Mouse (Mus musculus) heart, postnatal 4 days (tissue): ENCODE results near the gene Olfr1337. TPM values are rescaled to one million over a fixed set of nuclear protein-coding genes. Genes with fewer than 3 reads are reported as not detected.

Source experiments
- DNase-seq: peaks from one replicate; pipeline ENCODE4 v3.0.0; 2021
- total RNA-seq, 2 experiments: library from RNA; stranded (reverse); gene quantifications; 2 replicates each; pipeline ENCODE4 v1.2.3; 2021

Olfr1337 gene
- not detected for total RNA-seq

- no peak for DNase-seq
Measured at GRCm38 (mm10) chr4:118782486-118782885, at the start of gene Olfr1337. TSS of gene Olfr1337 (minus strand) at chr4:118782586.

- no peak for DNase-seq
Measured at GRCm38 (mm10) chr4:118818921-118819320, 36.5 kb upstream of the Olfr1337 start.

DNA sequence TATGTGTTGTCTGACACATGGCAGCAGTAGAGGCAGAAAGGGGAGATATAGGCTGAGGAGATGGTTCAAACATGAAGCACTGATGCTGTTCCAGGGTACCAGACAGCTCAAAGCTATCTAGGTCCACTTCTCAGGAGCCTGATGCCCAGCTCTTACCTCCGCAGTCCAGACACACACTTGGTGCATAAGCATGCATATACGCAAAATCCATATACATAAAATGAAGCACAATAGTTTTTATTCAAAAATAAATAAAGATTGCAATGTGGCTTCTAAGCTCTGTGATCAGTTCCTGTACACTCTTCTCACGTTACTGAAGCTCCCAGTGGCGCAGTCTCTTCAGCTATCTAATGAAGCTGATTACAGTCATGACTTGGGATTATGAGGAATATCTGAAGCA, 27.5 kb upstream of the Olfr1337 start, which contains the start of gene Olfr1335:
Gene Olfr1335 (minus strand): TSS at position 101 of the 400 bp plus-strand sequence.
- DNase-seq, result no peak

DNA sequence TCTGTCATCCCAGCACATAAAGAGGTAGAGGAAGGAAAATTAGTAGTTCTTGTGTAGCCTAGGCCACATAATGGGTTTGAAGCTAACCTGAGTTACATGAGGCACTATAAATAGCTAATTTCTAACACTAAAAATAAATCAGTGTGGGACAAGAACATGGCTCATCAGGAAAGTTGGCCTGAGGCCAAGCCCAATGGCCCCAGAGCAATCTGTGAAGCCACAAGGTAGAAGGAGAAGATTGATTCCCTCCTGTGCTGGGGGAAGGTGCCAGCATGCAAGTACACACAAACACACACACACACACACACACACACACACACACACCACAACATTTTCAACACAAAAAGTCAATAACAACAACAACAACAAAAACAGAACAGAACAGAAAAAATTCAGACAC, 10.4 kb upstream of the Olfr1337 start:
- DNase-seq, result peak; percentile 17

DNA sequence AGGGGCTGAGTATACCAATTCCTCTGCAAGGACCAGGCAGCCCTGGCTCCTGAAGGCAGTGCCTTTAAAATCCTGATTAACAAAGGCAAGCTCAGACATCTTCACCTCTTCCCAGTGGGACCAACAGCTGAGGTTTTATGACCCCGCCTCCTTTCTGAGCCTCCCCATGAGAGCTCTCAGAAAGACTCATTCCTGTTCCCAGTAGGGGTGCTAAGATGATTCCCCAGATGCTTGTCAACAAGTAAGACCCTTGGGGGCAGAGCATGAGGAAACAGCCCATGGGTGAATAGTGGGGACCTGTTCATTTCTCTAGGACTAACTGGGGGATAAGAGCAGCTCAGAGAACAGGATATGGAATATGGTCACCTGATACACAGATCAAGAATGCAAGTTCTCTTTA, 23.7 kb downstream of the Olfr1337 start, which contains the start of gene Olfr1338:
Gene Olfr1338 (minus strand): TSS at position 101 of the 400 bp plus-strand sequence.
- no peak for DNase-seq

- DNase-seq, result no peak
Measured at GRCm38 (mm10) chr4:118741881-118742280, 40.5 kb downstream of the Olfr1337 start.

DNA sequence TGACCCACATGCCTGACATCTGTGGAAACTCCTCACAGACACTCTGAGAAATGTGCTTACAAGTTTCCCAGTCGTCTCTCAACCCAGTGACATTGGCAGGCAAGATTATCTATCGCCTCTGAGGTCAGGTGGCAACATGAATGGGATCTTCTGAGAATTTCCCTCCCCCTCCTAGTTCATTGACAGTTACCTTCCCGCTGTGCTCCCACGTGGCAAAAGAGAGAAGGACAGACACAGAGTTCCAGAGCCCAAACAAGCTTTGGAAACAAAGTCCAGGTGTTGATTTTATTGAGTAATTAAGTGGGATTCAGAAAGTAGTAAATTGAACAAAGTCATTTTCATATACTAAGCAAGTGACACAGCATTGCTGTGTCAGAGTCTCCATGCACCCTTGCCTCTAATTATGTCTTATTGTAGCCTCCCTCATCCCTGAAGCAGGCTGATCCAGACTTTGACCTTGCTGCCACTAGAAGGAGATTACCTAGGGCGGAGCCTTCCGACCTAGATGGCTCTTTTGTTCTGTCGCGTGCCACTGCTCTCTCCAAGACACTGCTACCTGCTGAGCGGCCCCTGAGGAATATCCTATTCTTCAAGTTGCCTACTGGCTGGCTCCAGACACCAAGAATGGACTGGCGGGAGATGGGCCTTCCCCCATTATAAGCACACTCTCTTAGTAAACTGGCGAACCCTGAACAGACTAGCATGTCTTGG, 41.2 kb downstream of the Olfr1337 start:
- no peak for DNase-seq

DNA sequence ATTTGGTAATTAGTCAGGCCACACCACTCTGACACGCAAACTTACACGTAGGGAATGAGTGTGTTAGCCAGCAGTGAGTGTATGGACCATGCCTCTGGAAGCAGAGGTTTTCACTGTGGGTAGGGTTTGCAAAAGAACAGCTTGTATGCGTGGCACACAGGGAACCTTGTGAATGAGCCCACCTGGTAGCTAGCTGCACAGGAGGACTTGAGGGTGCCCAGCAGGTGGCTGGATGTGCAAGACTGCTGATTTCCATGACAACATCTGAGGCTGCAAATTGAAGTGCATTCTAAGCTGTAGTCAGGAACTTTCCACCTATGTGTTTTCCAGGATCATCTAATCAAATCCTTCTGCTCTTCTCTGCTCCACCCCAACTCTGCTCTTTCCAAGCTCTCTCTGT, 42.8 kb downstream of the Olfr1337 start:
- no peak for DNase-seq

DNA sequence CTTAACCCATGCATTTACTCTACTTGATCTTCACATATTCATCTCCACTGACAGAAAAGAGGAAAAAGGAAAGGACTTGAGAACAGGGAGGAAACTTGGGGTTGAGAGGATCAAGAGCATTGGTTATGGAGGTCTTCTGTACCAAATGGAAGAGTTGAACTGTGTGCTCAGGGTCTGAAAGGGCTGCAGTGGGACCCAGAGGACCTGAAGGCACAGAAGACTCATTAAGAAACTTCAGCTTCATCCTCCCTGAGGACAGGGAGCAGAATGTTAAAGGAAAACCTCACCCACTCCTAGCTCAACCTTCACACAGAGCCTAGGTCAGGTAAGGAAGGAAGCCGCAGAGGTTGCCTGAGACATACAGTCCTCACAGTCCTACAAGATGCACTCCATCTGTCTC, 50.5 kb downstream of the Olfr1337 start, which contains the start of gene Olfr1339:
Gene Olfr1339 (plus strand): TSS at position 301 of the 400 bp plus-strand sequence.
- DNase-seq, result no peak

Other genes starting within 250 kb of the Olfr1337 start
- gene Tmem125, start 238.5 kb downstream of the Olfr1337 start, total RNA-seq, result under 1 TPM; 0.24 to 0.32 TPM
- gene Cfap57, start 161.8 kb downstream of the Olfr1337 start, total RNA-seq, result under 1 TPM in 1 of 2 experiments, not detected in 1; 0.18 TPM
- 10 to 100 TPM; 43.0 to 51.1 TPM for gene Ebna1bp2, start 161.8 kb downstream of the Olfr1337 start, total RNA-seq
- not detected for gene Olfr62, start 123.6 kb downstream of the Olfr1337 start, total RNA-seq
- not detected for gene Olfr1342, start 89.8 kb downstream of the Olfr1337 start, total RNA-seq
- gene Olfr1341, start 79.1 kb downstream of the Olfr1337 start, total RNA-seq, result not detected
- not detected for gene Olfr1340, start 62.4 kb downstream of the Olfr1337 start, total RNA-seq
- not detected for gene Olfr1339, start 50.4 kb downstream of the Olfr1337 start, total RNA-seq
- not detected for gene Olfr1338, start 23.8 kb downstream of the Olfr1337 start, total RNA-seq
- gene Olfr1335, start 27.4 kb upstream of the Olfr1337 start, total RNA-seq, result not detected
- not detected for gene Olfr1333, start 53.7 kb upstream of the Olfr1337 start, total RNA-seq
- not detected for gene Olfr1331, start 82.1 kb upstream of the Olfr1337 start, total RNA-seq
- gene Olfr1330, start 106.0 kb upstream of the Olfr1337 start, total RNA-seq, result not detected
- gene Olfr1329, start 134.9 kb upstream of the Olfr1337 start, total RNA-seq, result not detected
- not detected for gene Olfr1328, start 156.0 kb upstream of the Olfr1337 start, total RNA-seq
- gene Lao1, start 179.0 kb upstream of the Olfr1337 start, total RNA-seq, result not detected